Mouse (Mus musculus) adrenal gland, adult 18-20 months (tissue): ENCODE results near the gene Ppp1r14b. TPM values are rescaled to one million over a fixed set of nuclear protein-coding genes. Genes with fewer than 3 reads are reported as not detected.

Experiments used
- DNase-seq, 2 experiments: peaks; one replicate each; pipeline ENCODE4 v3.0.0; 2021 to 2022; ENCODE audit warnings: low spot score in 2 of 2
- total RNA-seq, 2 experiments: library from RNA; stranded (reverse); gene quantifications; 1 replicate in 1 of 2; 2 replicates in 1 of 2; pipeline ENCODE4 v1.2.3; 2021

Gene Ppp1r14b
- total RNA-seq, 2 experiments from 2014 or later, result 160 to 199 TPM

DNA sequence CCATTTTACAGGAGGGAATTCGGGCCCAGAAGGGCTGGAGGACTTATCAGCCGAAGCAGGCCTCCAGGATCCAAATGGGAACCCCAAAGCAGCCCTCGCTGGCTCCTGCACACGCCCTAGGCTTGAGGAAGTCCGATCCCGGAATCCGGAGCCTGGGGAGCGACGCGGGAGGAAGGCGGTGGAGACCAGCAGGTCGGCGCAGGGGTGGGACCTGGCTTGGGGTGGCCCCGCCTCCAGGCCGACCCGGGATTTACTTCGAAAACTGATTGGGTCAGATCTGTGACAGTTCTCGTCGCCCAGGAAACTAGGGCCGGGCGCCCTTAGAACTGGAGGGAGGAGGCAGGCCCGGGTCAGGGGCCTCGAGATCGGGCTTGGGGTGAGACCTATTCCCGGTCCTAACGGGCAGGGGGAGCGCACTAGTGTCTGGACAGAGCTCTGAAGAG, 32.5 kb upstream of the Ppp1r14b start, which contains the start of gene Gpr137:
Gpr137 (minus strand) TSS at position 232 of the 443 bp plus-strand sequence.
- peak; percentile 88 to 89 for DNase-seq

DNA sequence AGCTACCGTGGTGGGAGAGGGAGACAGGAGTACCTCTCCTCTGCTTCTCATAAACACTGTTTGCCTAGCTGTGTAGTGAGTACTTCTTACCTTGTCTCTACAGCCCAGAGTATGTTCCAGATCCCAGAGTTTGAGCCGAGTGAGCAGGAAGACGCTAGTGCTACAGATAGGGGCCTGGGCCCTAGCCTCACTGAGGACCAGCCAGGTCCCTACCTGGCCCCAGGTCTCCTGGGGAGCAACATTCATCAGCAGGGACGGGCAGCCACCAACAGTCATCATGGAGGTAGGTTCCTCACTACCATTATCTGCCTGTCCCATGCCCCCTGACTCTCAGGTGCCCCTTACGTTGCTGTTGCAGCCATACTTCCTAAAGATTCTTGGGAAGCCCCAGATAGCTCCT, 32.0 kb upstream of the Ppp1r14b start:
- DNase-seq, result no peak

GRCm38 (mm10) chr19:6943709-6944108, 31.1 kb upstream of the Ppp1r14b start:
- no peak for DNase-seq

- no peak for DNase-seq
These were observed 27.0 kb upstream of the Ppp1r14b start for GRCm38 (mm10) chr19:6947742-6948141.

DNA sequence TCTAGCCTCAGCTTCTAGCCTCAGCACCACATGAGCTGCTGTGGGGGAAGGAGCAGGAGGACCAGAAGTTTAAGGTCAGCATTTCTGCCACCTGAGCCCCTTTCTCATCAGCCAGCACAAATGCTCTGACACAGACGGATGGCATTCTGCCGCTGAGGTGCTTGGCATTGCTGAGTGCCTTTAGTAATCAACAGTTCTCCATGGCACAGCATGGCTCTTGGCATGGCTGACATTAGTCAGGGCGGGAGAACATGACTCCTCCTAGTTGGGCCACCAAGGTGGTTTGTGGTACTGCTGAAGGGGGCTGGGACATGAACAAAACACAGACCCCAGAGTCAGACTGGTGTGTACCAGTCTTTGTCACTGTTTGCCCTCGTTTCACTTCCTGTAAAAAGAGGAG, 26.6 kb upstream of the Ppp1r14b start:
- DNase-seq, result no peak

DNA sequence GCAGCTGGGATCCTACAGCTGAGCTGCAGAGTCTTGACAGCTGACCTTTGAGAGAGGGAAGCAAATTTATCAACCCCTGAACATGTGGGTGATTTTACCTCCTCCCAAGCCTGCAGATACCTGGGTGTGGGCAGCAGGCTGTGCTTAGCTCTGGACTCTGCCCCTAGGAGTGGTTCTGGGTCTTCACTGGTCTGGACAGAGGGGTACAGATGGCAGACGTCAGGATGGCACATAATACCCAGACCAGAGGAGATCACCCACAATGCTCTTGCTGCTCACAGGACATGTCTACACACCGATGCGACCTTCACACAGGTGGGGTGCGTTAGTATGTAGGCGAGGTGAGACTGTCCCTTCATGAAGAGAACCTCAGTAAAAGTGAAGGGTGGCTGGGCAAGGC, 25.2 kb upstream of the Ppp1r14b start:
- DNase-seq, result no peak

- DNase-seq, result peak in 1 of 2 experiments; percentile 19
These were observed 24.8 kb upstream of the Ppp1r14b start for GRCm38 (mm10) chr19:6949951-6950350.

DNA sequence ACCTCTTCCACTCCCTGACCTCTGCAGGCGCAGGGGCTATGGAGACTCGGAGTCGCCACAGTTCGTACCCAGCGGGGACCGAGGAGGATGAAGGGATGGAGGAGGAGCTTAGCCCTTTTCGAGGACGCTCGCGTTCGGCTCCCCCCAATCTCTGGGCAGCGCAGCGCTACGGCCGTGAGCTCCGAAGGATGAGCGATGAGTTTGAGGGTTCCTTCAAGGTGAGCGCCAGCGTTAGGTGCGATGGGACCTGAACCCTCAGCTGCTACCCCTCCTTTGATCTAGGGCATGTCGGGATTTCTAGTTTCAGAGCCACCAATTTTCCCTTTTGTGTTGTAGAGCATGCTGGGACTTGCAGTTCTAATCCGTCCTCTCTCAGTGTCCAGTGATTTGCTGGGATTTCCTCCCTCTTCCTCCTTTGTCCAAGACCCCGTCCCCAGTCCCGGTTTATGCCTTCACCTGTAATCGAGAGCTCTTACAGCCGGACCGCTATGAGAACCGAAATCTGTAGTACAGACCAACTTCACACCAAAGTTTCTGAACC, 24.1 kb upstream of the Ppp1r14b start:
- peak; percentile 44 to 62 for DNase-seq

- peak; percentile 87 to 90 for DNase-seq
These were observed 23.3 kb upstream of the Ppp1r14b start for GRCm38 (mm10) chr19:6951381-6951968.

GRCm38 (mm10) chr19:6951994-6952711, 22.6 kb upstream of the Ppp1r14b start:
- DNase-seq, result peak; percentile 78 to 83

- DNase-seq, result peak; percentile 56 to 58
These were observed 22.1 kb upstream of the Ppp1r14b start for GRCm38 (mm10) chr19:6952712-6953037.

DNA sequence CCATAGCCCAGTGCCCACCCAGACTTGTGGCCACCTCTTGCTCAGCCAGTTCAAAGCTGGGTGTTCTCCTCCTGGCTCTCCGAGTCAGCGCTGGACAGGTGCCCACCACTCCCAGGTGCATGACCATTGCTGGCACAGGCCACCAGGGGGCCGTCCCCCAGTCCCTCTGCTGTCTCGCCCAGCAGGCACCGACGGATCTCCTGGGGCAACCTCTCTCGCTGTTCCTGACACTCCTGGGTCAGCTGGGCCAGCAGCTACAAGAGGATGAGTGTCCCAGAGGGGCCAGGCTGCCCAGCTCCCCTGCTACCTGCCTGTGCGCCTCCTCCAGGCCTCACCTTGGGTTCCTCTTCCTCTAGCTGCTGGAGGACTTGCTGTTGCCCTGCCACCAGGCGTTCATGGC, 20.7 kb upstream of the Ppp1r14b start:
- DNase-seq, result peak in 1 of 2 experiments; percentile 57

- no peak for DNase-seq
These were observed 19.3 kb upstream of the Ppp1r14b start for GRCm38 (mm10) chr19:6955424-6955823.

GRCm38 (mm10) chr19:6956461-6956860, 18.3 kb upstream of the Ppp1r14b start:
- no peak for DNase-seq

DNA sequence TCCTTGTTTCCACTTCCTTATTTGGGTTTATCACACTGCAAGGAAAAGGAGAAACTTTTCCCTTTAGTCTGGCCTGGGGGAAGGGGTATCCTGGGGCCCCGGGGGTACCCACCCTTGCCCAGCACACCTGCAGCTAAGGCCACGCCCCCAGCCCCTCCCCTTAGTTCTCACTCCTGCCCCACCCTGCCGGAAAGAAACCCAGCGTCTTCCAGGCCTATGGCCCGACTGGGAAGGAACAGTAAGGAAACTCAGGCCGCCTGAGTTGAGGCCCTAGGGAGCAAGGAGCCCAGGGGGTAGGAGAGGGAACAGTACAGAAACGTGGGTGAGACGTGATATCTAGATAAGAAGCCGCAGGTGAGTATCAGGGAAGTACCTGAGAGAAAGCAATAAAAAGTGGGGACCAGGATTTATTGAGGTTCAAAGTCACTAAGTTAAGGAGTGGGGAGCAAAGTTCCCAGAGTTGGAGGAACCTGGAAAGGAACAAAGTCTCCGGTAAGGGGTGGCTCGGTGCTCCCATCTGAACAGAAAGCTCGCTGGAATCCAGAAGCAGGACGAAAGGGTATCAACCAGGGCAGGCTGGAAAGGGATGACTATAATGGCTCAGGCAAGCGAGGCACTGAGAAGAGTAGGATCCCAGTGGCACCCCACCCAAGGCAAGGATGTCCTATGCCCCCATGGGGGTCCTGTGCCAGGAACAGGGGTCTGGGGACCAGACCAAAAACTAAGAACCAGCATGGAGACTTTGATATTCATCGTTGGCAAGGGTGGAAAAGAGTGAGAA, 6.1 kb upstream of the Ppp1r14b start:
- DNase-seq, result peak in 1 of 2 experiments; percentile 35

GRCm38 (mm10) chr19:6969291-6969664, 5.5 kb upstream of the Ppp1r14b start:
- DNase-seq, result no peak

- peak; percentile 80 to 90 for DNase-seq
These were observed 4.9 kb upstream of the Ppp1r14b start for GRCm38 (mm10) chr19:6969665-6970381.

- no peak for DNase-seq
These were observed 4.2 kb upstream of the Ppp1r14b start for GRCm38 (mm10) chr19:6970460-6971085.

DNA sequence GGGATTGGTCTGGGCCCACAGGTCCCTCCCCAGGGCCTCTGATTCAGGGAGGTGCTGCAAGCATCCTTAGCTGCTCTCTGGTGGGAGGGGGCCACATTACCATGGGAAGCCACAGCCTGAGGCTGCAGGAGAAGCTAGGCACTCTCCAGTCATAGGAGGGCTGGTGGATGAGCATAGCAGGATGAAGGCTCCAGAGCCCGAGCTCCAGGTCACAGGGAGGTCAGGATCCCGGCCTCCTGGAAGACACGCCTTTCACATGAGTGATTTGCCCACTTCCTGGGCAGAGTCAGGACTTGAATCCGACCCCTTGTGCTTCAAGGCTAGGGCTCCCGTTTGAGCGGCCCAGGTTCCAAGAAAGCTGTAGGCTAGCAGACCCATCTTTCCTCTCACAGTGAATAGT, 3.1 kb upstream of the Ppp1r14b start:
- no peak for DNase-seq

DNA sequence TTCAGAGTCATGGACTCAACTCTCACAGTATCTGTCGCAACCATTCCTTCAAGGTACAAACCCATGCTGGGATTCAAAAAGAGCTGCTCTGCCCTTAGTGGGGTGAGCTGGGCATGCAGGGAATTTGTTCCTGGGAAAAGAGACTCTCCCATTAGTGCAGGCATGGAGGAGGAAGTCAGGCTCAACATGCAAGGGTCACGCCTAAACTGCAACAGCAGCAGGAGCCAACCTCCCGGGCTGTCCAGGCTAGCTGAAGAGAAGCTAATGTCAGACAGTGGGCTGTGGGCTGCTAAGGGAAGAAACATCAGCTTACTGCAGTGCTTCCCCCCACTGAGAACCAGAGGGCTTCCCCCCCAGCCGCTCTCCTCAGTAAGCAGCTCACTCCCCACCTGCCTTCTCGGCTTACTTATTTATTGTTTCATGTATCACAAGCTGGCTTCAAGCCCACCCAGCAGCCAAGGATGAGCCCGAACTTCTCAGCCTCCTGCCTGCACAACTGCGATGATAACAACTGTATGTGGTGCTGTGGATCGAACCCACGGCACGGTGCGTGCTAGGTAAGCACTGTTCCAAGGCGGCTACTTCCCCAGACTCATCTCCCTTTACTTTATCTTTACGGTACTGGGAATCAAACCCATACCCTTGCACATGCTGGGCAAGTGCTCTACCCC, 2.4 kb upstream of the Ppp1r14b start:
- no peak for DNase-seq
